Mouse (Mus musculus): ENCODE measurements around the gene Bag1. TPM values are rescaled to one million over a fixed set of nuclear protein-coding genes. Genes with fewer than 3 reads are reported as not detected.
A peak's percentile ranks its signal among the peaks of the same experiment; 100 is the strongest.

Gene Bag1
- 295 and 387 TPM in 2 replicates for polyA plus RNA-seq (2012; ENCODE audit: insufficient read depth, insufficient read length, missing spikeins)

- H3K27ac ChIP-seq (replicated peaks; ENCODE audit: low read depth, low read length) = peak within 1 kb of the TSS; percentile 87
- peak within 1 kb of the TSS; percentile 99 for H3K4me3 ChIP-seq (ENCODE audit: insufficient read depth, low read depth, low read length)
- H3K4me1 ChIP-seq (ENCODE audit: control insufficient read depth, insufficient read depth, insufficient read length, low read length) = peaks cover 8% of the 10 kb centered on the region; the same call in 1 of the 2 replicates
Measured at GRCm38 (mm10) chr4:40948160-40948708, at the start of gene Bag1, which contains the start of gene Chmp5. Gene Bag1, minus strand, starts transcription at chr4:40948294. Gene Chmp5, plus strand, starts transcription at chr4:40948407.

DNA sequence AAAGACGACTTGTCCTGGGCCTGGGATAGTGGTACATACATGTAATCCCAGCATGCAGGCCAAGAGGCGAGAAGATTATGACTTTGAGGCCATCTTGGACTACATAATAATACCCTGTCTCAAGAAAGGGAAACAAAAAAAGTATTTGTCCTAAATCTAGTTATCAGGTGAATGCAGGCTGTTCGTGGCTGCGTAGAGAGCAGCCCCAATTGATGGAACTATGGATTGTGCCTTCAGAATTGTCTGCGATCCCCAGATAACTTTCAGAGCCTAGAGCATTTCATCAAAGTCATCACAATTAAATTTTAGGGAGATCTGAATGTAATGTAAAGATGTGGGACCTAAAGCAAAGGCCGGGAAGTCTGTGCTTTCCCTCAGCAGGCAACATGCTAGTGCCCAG is 48.2 kb upstream of the Bag1 start:
- Histone ChIP-seq H3K27ac (replicated peaks; ENCODE audit: low read depth, low read length) (no peak overlapping the region), H3K4me1 (ENCODE audit: control insufficient read depth, insufficient read depth, insufficient read length, low read length) (no peaks in the 10 kb centered on the region), H3K4me3 (ENCODE audit: insufficient read depth, low read depth, low read length) (no peak overlapping the region)

- no peak overlapping the region for H3K27ac ChIP-seq (replicated peaks; ENCODE audit: low read depth, low read length)
- no peaks in the 10 kb centered on the region for H3K4me1 ChIP-seq (ENCODE audit: control insufficient read depth, insufficient read depth, insufficient read length, low read length)
- H3K4me3 ChIP-seq (ENCODE audit: insufficient read depth, low read depth, low read length) = no peak overlapping the region
Measured at GRCm38 (mm10) chr4:40989633-40990032, 41.5 kb upstream of the Bag1 start.

DNA sequence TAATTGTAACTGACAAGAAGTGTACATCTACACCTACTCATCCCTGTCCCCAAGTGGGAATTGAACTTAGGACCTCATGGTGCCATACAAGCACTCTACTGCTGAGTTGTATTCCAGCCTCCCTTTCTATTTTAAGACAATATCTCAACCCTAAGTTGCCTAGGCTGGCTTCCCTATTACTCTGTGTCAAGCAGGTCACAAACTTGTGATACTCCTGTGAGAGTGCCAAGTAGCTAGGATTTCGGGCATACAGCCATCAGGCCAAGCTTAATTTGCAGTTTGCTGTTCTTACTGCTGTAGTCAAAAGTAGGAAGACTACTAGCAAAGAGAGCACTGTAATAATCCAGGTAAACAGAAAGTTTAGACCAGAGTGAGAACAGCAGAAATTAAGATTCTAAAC is 35.6 kb upstream of the Bag1 start:
- Histone ChIP-seq H3K4me3 (ENCODE audit: insufficient read depth, low read depth, low read length) (no peak overlapping the region), H3K27ac (replicated peaks; ENCODE audit: low read depth, low read length) (no peak overlapping the region), H3K4me1 (ENCODE audit: control insufficient read depth, insufficient read depth, insufficient read length, low read length) (no peaks in the 10 kb centered on the region)

DNA sequence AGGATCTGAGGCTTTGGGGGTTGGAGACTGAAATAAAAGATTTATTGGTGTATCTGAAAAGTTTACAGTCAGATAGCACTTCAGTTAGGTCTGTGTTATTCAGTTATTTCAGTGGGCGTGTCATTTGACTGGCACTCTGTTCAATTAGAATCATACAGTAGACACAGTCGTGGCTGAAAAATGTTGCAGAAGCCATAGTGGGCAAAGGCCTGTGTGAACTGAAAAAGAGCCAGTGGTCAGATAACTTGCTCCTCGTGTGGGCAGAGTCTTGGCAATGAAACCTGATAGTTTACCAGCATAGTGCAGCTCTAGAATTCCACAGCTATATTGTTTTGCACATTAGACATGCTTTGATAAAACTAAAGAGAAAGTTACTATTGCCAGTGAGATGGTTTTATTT is 34.4 kb upstream of the Bag1 start:
- Histone ChIP-seq H3K4me1 (ENCODE audit: control insufficient read depth, insufficient read depth, insufficient read length, low read length) (no peaks in the 10 kb centered on the region), H3K27ac (replicated peaks; ENCODE audit: low read depth, low read length) (no peak overlapping the region), H3K4me3 (ENCODE audit: insufficient read depth, low read depth, low read length) (no peak overlapping the region)

DNA sequence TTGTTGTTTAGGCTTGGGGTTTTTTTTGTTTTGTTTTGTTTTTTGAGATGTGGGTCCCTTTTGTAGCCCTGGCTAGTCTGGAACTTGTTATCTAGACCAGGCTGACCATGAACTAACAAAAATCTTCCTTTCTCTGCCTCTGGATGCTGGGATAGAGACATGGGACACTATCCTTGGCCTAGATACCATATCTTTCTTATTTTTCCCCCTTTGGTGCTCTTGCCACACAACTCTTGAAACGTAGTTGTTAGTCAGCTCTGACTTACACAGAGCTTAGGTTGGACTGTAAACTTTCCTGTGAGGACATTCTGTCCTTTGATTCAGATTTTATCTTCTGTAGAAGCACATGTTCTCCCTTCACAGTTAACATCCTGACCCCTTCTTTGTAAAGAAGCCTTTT is 31.3 kb upstream of the Bag1 start:
- Histone ChIP-seq H3K27ac (replicated peaks; ENCODE audit: low read depth, low read length) (no peak overlapping the region), H3K4me3 (ENCODE audit: insufficient read depth, low read depth, low read length) (no peak overlapping the region), H3K4me1 (ENCODE audit: control insufficient read depth, insufficient read depth, insufficient read length, low read length) (no peaks in the 10 kb centered on the region)

DNA sequence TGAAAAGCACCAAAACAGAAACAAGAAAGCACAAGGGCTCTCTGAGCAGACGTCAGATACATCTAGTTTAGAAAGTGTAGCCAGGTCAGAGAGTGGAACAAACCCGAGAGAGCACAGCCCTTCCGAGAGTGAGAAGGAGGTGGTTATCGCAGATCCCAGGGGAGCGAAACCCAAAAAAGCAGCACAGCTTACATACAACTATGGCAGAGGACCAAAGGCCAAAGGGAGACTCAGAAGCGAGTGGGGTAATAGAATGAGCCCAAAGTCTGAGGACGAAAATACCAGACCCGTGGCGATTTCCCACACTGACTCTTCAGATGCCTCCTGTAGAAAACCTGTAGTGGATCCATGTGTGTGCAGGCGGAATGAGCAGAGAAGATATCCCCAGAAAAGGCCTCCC is 28.6 kb upstream of the Bag1 start:
- H3K4me1 ChIP-seq (ENCODE audit: control insufficient read depth, insufficient read depth, insufficient read length, low read length) = 0 out of 2 replicates have a peak, but pooled peaks cover 7% of the 10 kb centered on the region
- H3K27ac ChIP-seq (replicated peaks; ENCODE audit: low read depth, low read length) = peak overlapping the region; percentile 56
- H3K4me3 ChIP-seq (ENCODE audit: insufficient read depth, low read depth, low read length) = no peak overlapping the region

DNA sequence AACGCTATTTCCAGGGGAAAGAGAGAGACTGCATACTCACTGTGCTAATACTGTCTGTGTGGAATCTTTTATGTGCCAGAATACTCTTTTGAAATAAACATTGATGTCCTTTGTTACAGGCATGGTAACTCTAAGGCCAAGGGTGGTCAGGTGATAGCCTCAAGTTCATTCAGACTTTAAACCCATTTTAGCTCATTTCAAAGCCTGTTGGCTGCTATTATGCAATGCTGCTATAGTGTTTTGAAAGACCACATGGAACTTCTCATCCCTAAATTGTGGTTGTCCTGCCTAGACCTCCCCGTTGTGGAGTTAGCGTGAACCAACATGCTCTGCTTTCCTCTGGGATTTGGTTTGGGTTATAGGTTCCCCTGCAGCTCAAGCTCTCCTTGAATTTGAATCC is 27.6 kb upstream of the Bag1 start:
- Histone ChIP-seq H3K27ac (replicated peaks; ENCODE audit: low read depth, low read length) (no peak overlapping the region), H3K4me3 (ENCODE audit: insufficient read depth, low read depth, low read length) (no peak overlapping the region), H3K4me1 (ENCODE audit: control insufficient read depth, insufficient read depth, insufficient read length, low read length) (0 out of 2 replicates have a peak, but pooled peaks cover 7% of the 10 kb centered on the region)

DNA sequence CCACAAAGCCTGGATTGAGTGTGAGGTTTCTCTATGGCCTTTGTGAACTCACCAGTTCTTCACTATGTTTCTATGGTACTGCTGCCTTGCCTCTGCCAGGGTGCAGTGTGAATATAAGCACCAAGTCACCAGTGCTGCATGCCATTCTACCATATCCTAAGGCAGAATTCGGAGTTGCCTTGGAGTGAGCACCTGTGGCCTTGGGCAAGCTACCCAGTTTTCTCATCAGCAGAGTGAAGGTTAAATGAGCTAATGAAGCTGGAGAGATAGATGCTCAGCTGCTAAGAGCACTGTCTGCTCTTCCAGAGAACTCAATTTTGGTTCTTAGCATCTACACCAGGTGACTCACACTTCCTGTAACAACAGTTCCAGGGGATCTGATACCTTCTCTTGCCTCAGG is 25.9 kb upstream of the Bag1 start:
- no peak overlapping the region for H3K4me3 ChIP-seq (ENCODE audit: insufficient read depth, low read depth, low read length)
- H3K27ac ChIP-seq (replicated peaks; ENCODE audit: low read depth, low read length) = no peak overlapping the region
- 0 out of 2 replicates have a peak, but pooled peaks cover 7% of the 10 kb centered on the region for H3K4me1 ChIP-seq (ENCODE audit: control insufficient read depth, insufficient read depth, insufficient read length, low read length)

DNA sequence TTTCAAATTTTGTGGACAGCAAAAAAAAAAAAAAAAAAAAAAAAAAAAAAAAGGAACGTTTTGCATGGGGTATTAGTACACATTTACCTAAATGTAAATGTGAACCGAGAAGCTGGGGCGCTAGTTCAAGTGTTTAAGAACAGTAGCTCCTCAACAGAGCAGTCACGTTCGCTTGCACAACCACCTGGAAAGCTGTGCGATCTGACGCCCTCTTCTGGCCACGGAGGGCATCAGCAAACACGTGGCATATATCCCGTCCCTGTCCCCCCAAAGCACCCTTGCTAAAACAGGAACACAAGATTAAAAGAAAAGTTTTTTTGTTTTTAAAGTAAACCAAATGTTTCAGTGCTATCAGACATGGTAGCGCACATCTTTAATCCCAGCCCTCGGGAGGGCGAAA is 23.6 kb upstream of the Bag1 start:
- Histone ChIP-seq H3K27ac (replicated peaks; ENCODE audit: low read depth, low read length) (no peak overlapping the region), H3K4me1 (ENCODE audit: control insufficient read depth, insufficient read depth, insufficient read length, low read length) (0 out of 2 replicates have a peak, but pooled peaks cover 7% of the 10 kb centered on the region), H3K4me3 (ENCODE audit: insufficient read depth, low read depth, low read length) (peak overlapping the region; percentile 90)

- Histone ChIP-seq H3K4me1 (ENCODE audit: control insufficient read depth, insufficient read depth, insufficient read length, low read length) (0 out of 2 replicates have a peak, but pooled peaks cover 7% of the 10 kb centered on the region), H3K27ac (replicated peaks; ENCODE audit: low read depth, low read length) (peak within 1 kb of the TSS; percentile 98), H3K4me3 (ENCODE audit: insufficient read depth, low read depth, low read length) (peak within 1 kb of the TSS; percentile 90)
Measured at GRCm38 (mm10) chr4:40970842-40971701, 23.0 kb upstream of the Bag1 start, which contains the start of gene Nfx1. Gene Nfx1, plus strand, starts transcription at chr4:40970906.

- Histone ChIP-seq H3K27ac (replicated peaks; ENCODE audit: low read depth, low read length) (peak overlapping the region; percentile 98), H3K4me1 (ENCODE audit: control insufficient read depth, insufficient read depth, insufficient read length, low read length) (0 out of 2 replicates have a peak, but pooled peaks cover 7% of the 10 kb centered on the region), H3K4me3 (ENCODE audit: insufficient read depth, low read depth, low read length) (peak overlapping the region; percentile 90)
Measured at GRCm38 (mm10) chr4:40970592-40970841, 22.4 kb upstream of the Bag1 start.

DNA sequence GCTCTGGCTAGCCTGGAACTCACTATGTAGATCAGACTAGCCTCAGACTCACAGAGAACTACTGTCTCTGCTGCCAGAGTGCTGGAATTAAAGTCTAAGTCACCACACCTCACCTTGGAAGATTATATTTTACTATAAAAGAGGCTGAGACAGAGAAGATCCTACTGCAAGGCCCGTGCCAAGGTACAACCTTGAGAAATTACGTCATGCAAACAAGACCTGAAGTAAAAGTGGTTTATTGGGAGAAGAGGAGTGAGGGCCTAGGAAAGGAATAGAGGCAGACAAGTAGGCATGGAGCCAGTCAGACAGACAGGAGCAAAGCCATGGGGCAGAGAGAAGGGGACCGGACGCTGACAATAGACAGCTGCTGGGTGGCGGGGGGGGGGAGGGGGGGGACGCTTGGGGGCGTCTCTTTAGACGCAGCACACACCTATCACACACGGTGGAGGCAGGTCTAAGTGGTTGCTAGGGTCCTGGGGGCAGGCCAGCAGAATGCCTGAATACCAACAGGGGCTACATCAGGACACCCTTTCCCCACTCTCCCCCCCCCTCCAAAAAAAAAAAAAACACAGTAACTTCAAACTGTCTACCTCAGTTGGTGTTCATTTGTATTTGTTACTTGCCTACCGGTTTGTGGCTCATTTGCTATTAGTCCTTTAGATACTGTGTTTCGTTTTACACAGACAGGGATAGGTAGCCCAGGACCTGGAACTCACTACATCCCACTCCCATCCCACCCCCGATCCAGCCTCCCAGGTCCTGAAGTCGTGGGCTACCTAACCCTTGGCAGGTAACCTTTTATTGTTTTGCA is 21.9 kb upstream of the Bag1 start:
- H3K4me1 ChIP-seq (ENCODE audit: control insufficient read depth, insufficient read depth, insufficient read length, low read length) = 0 out of 2 replicates have a peak, but pooled peaks cover 7% of the 10 kb centered on the region
- H3K4me3 ChIP-seq (ENCODE audit: insufficient read depth, low read depth, low read length) = peak overlapping the region; percentile 90
- H3K27ac ChIP-seq (replicated peaks; ENCODE audit: low read depth, low read length) = peak overlapping the region; percentile 98

GRCm38 (mm10) chr4:40969161-40969560 is 21.1 kb upstream of the Bag1 start:
- Histone ChIP-seq H3K4me1 (ENCODE audit: control insufficient read depth, insufficient read depth, insufficient read length, low read length) (0 out of 2 replicates have a peak, but pooled peaks cover 7% of the 10 kb centered on the region), H3K27ac (replicated peaks; ENCODE audit: low read depth, low read length) (0 out of 2 replicates have a peak overlapping the region, but pooled peaks have one; percentile 98), H3K4me3 (ENCODE audit: insufficient read depth, low read depth, low read length) (no peak overlapping the region)

GRCm38 (mm10) chr4:40963536-40963935 is 15.4 kb upstream of the Bag1 start:
- Histone ChIP-seq H3K27ac (replicated peaks; ENCODE audit: low read depth, low read length) (no peak overlapping the region), H3K4me3 (ENCODE audit: insufficient read depth, low read depth, low read length) (no peak overlapping the region), H3K4me1 (ENCODE audit: control insufficient read depth, insufficient read depth, insufficient read length, low read length) (no peaks in the 10 kb centered on the region)

All from brown adipose tissue, adult 24 weeks (tissue).